Mouse (Mus musculus) midbrain, embryonic 16.5 days (tissue): ENCODE measurements around the gene Usp3. TPM values are rescaled to one million over a fixed set of nuclear protein-coding genes. Genes with fewer than 3 reads are reported as not detected.
A peak's percentile ranks its signal among the peaks of the same experiment; 100 is the strongest.

Experiments used
- ATAC-seq: fragments of 200-750 bp; cut with Nextera tagmentation; 2 replicates; pipeline ENCODE4 v1.8.0; 2017; ENCODE audit warnings: moderate TSS enrichment
- H3K27ac ChIP-seq: fragments of 300-500 bp; sonication (generic); 2 replicates; pipeline ENCODE4 v1.5.1; 2014; ENCODE audit warnings: mild to moderate bottlenecking, low read length, mixed read lengths
- H3K27me3 ChIP-seq: fragments of 300-500 bp; sonication (generic); 2 replicates; pipeline ENCODE4 v1.6.1; 2014; ENCODE audit warnings: low read depth, low read length, mixed read lengths; ENCODE audit not compliant: control insufficient read depth, insufficient read depth
- H3K36me3 ChIP-seq: fragments of 300-500 bp; sonication (generic); 2 replicates; pipeline ENCODE4 v1.6.1; 2014; ENCODE audit warnings: mild to moderate bottlenecking, low read length, moderate library complexity, mixed read lengths; ENCODE audit not compliant: control insufficient read depth, insufficient read depth
- H3K4me1 ChIP-seq: fragments of 300-500 bp; sonication (generic); 2 replicates; pipeline ENCODE4 v1.6.1; 2014; ENCODE audit warnings: mild to moderate bottlenecking, low read length, mixed read lengths; ENCODE audit not compliant: control insufficient read depth, insufficient read depth
- H3K4me2 ChIP-seq: fragments of 300-500 bp; sonication (generic); 2 replicates; pipeline ENCODE4 v1.6.1; 2014; ENCODE audit warnings: mild to moderate bottlenecking, low read length, mixed read lengths
- H3K4me3 ChIP-seq: fragments of 300-500 bp; sonication (generic); 2 replicates; pipeline ENCODE4 v1.5.1; 2014; ENCODE audit warnings: low read depth, mild to moderate bottlenecking, low read length, moderate library complexity, mixed read lengths
- H3K9ac ChIP-seq: fragments of 300-500 bp; sonication (generic); 2 replicates; pipeline ENCODE4 v1.6.1; 2014; ENCODE audit warnings: low read depth, low read length, mixed read lengths
- H3K9me3 ChIP-seq: fragments of 300-500 bp; sonication (generic); replicated peaks from 2 replicates; pipeline ENCODE4 v1.6.1; 2014; ENCODE audit warnings: mild to moderate bottlenecking, low read length, mixed read lengths; ENCODE audit not compliant: control insufficient read depth, poor library complexity, severe bottlenecking
- WGBS: fragments of 180-500 bp; shearing (Covaris S2); extraction: QIAGEN DNeasy Blood & Tissue Kit; methylation state at CpG from one replicate; pipeline ENCODE4 v1.1.7; 2014; 5-methylcytosine and 5-hydroxymethylcytosine counted together
- polyA plus RNA-seq: library from polyadenylated mRNA; unstranded; fragments of >200 nt; fragmentation: Nextera tagmentation; extraction: Ambion mirVana; gene quantifications from 2 replicates; pipeline ENCODE4 v1.2.1, GENCODE M21; 2015

The Usp3 gene
- polyA plus RNA-seq, 1 experiment from 2014 or later: 43.5 TPM

DNA sequence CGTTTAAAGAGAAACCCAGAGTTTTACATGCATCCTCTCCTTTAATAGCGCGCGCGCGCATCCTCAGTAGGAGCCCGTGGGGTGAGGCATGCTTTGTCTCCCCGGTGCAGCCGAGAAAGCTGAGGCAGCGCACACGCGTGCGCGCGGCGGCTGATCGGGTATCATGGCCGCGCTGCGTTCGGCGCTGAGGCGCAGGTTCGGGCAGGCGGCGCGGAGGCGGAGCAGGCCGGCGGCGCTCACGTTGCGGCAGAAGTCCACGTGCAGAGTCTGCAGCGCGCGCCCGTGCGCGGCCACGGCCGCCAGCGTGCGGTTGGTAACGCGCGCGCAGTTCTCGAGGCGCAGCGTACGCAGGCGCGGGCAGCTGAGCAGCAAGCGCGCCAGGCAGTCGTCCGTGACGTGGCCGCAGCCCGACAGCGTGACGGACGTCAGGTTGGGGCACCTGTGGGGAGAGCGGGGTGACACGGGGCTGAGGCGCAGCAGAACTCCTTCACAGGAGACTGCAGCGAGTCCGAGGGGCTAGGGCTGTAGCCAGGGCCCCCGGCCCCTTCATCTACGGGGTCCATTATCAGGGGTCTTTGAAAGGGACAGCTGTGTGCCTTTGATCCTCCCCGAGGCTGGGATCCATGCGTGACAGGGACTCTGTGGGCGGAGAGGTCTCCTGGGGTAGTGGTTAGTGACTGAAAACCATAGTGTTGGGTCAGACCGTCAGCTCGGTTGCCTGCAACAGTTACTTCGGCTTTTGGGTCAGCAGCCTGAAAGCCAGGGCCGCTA, 81.2 kb downstream of the Usp3 start:
- under 1% methylated on average over 78 of the region's 78 CpGs for WGBS
- peak overlapping the region; percentile 92 for H3K27ac ChIP-seq
- H3K4me2 ChIP-seq: peak overlapping the region; percentile 71
- H3K36me3 ChIP-seq: peaks cover 24% of the 10 kb centered on the region
- H3K9me3 ChIP-seq: no peaks in the 10 kb centered on the region
- H3K9ac ChIP-seq: peak overlapping the region; percentile 58
- peaks cover 7% of the 10 kb centered on the region; the same call in 1 of the 2 replicates for H3K4me1 ChIP-seq
- ATAC-seq: peak; percentile 94
- no peaks in the 10 kb centered on the region for H3K27me3 ChIP-seq
- H3K4me3 ChIP-seq: peak overlapping the region; percentile 46

DNA sequence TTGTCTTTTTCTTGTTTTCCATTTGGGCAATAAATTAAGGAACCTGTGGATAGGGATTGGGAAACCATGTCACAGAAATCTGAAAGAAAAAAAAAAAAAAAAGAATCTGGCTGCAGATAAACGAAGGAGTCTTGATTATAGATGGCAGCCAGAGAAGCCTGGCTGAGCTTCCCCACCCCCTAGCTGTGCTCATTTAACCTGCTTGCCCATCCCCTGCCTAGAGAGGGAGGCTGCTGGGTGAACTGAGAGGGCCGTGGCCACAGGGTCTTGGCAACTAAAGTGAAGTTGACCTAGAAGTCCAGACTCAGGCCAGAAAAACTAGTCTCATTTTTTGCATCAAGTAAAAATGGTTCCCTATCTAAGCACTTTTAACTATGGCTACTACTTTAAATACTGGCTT, 82.0 kb downstream of the Usp3 start:
- Histone ChIP-seq H3K4me2 (peak overlapping the region; percentile 71), H3K9me3 (no peaks in the 10 kb centered on the region), H3K4me1 (peaks cover 7% of the 10 kb centered on the region; the same call in 1 of the 2 replicates), H3K4me3 (peak overlapping the region; percentile 46), H3K9ac (peak overlapping the region; percentile 58), H3K36me3 (peaks cover 17% of the 10 kb centered on the region), H3K27ac (peak overlapping the region; percentile 92), H3K27me3 (no peaks in the 10 kb centered on the region)
- ATAC-seq: no peak
- WGBS: 5% methylated on average over 2 of the region's 2 CpGs

DNA sequence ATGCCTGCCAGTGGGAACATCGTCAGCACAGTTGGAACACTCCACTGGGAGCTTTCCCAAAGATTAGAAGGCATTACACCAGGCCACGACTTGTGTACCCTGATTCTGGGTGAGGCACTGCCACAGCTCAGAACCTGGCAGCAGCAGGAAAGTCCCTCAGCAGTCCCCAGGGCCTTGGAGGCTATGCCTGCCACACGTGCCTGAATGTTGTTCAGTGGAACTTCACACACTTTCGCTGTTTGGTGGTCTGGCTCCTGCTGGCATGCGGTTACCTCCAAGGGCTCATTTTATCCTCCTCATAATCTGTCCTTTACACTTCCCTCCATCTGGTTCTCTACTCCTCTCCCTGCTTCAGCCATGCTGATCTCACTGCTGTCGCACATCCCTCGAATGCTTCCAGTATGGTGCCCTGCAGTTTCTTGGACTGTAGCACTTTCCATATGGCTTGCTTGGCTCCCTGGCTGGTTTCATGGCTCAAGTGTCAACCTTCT, 82.5 kb downstream of the Usp3 start:
- H3K4me1 ChIP-seq: peaks cover 7% of the 10 kb centered on the region; the same call in 1 of the 2 replicates
- no peaks in the 10 kb centered on the region for H3K9me3 ChIP-seq
- H3K4me3 ChIP-seq: no peak overlapping the region
- no peak for ATAC-seq
- peak overlapping the region; percentile 71; the same call in 1 of the 2 replicates for H3K4me2 ChIP-seq
- peak overlapping the region; percentile 42; the same call in 1 of the 2 replicates for H3K9ac ChIP-seq
- H3K36me3 ChIP-seq: peaks cover 19% of the 10 kb centered on the region
- peak overlapping the region; percentile 92 for H3K27ac ChIP-seq
- 50% methylated on average over 7 of the region's 7 CpGs for WGBS
- no peaks in the 10 kb centered on the region for H3K27me3 ChIP-seq

DNA sequence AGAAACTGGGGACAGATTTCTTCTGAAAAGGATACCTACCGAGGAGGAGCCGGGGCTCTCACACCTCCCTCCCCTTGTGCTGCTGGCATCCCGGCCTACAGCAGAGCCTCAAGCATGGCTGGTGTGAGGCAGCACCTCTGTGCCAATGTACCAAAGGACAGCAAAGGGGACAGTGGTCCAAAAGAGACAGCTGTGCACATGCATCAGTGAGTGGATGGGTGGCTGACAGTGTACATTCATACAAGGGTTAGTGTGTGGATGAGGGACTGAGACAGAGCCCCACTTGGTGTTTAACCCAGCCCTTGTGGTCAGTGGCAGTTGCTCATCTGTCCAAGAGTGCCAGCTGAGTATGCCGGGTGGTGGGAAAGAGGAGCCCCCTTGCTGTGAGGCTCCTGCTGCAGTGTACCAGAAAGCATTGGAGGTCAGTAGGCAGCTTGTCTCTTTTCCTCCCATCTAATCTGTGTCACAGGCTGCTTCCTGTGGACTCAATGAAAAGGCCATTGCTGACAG, 84.0 kb downstream of the Usp3 start:
- ATAC-seq: no peak
- Histone ChIP-seq H3K27me3 (no peaks in the 10 kb centered on the region), H3K27ac (no peak overlapping the region), H3K4me1 (peaks cover 7% of the 10 kb centered on the region; the same call in 1 of the 2 replicates), H3K4me3 (no peak overlapping the region), H3K4me2 (no peak overlapping the region), H3K9me3 (no peaks in the 10 kb centered on the region), H3K9ac (no peak overlapping the region), H3K36me3 (peaks cover 29% of the 10 kb centered on the region)
- WGBS: 59% methylated on average over 4 of the region's 4 CpGs

DNA sequence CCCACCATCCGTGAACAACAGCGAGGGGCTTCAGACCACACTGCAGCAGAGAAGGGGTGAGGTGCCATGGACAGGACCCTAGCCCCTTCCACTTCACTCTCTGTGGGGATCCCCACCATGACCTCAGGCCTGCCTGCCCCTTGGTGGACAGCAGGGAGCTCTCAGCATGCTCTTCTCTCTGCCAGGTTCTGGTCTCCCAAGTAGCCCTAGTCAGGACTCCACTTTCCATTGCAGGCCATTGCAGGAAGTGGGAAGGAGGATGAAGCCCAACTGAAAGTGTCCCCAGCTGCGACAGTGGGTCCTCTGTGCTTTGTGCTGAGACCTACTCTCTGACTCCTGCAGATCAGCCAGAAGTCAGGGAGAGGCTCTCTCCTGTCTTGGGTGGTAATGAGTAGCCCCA, 85.3 kb downstream of the Usp3 start:
- WGBS: 78% methylated on average over 3 of the region's 3 CpGs

DNA sequence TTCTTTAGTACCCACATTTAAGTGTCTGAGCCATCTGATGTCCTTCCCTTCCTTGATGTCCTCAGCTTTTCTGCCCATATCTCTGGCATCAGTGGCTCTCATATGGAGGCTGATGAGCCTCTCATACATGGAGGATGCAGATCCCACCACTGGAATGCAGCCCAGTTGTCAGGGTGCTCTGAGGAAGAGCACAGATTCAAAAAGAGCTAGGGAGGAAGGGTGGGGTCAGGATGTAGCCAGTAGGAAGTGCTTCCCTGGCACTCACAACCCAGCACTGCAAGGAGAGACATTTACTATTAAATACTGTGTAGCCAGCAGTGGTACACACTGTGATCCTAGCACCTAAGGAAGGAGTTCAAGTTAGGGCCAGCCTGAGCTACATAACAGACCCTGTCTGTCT, 86.5 kb downstream of the Usp3 start:
- Histone ChIP-seq H3K36me3 (peaks cover 36% of the 10 kb centered on the region), H3K9ac (no peak overlapping the region), H3K27ac (no peak overlapping the region), H3K4me1 (peaks cover 7% of the 10 kb centered on the region; the same call in 1 of the 2 replicates), H3K4me3 (no peak overlapping the region), H3K27me3 (no peaks in the 10 kb centered on the region), H3K9me3 (no peaks in the 10 kb centered on the region), H3K4me2 (no peak overlapping the region)
- ATAC-seq: no peak

More for the DNA sequence above, 85.3 kb downstream of the Usp3 start:
- H3K9ac ChIP-seq: no peak overlapping the region
- no peak overlapping the region for H3K4me3 ChIP-seq
- no peaks in the 10 kb centered on the region for H3K9me3 ChIP-seq
- H3K27ac ChIP-seq: no peak overlapping the region
- no peak overlapping the region for H3K4me2 ChIP-seq
- H3K4me1 ChIP-seq: peaks cover 7% of the 10 kb centered on the region; the same call in 1 of the 2 replicates
- no peaks in the 10 kb centered on the region for H3K27me3 ChIP-seq
- no peak for ATAC-seq
- peaks cover 29% of the 10 kb centered on the region for H3K36me3 ChIP-seq

DNA sequence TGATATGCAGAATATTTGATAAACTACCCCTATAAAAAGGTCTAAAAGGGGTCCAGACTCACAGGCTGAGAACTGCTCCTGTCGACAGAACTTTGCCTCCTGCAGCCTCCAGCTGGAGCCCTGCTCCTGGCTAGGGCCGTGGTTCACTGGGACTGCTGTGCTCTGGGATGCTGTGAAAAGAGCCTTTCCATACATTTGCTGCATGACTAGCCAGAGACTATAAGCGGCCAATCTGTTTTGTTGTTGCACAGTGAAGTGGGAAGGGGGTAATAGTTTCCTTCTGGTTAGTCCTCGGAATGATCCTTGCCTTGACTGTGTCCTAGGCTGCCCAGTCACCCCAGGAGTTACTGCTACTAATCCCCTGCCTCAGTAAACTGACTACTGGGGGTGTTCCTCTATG, 86.9 kb downstream of the Usp3 start:
- no peak overlapping the region for H3K27ac ChIP-seq
- no peak overlapping the region for H3K4me3 ChIP-seq
- peaks cover 38% of the 10 kb centered on the region for H3K36me3 ChIP-seq
- H3K27me3 ChIP-seq: no peaks in the 10 kb centered on the region
- 8% methylated on average over 4 of the region's 4 CpGs for WGBS
- no peak overlapping the region for H3K9ac ChIP-seq
- H3K4me2 ChIP-seq: no peak overlapping the region
- ATAC-seq: no peak
- no peaks in the 10 kb centered on the region for H3K9me3 ChIP-seq
- peaks cover 6% of the 10 kb centered on the region; the same call in 1 of the 2 replicates for H3K4me1 ChIP-seq

DNA sequence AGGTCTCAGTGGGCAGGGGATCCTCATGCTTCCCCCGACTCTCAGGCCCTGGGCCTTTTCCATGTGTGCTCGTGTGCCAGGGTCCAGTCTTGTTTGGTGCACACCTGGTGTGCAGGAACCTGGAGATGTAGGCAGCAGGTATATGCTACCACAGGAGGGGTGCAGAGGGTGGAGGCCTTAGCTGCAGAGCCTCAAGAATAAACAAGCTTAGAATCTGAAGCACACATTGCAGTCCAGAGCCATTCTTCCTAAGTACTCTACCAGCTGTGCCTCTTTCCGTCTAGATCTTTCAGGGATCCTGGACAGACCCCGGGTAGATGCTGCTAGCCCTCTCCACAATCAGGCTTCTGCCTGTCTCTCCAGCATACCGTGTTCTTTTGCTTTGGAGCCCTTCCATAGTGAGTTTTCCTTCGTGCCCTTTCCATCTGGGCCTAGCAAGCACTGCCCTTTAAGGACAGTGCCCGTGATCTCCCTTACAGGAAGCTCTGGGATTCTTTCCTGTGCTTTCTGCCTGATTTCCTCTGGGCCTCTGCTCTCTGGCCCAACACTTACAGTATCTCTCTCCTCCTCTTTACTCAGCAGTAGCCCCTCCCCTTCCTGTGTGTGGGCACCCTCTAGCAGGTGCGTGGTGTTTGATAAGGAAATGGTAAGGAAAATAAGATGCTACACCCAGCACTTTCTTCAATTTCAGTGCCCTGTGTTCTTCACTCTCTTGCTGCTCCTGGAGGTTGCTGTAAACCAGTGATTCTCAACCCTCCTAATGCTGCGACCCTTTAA, 87.6 kb downstream of the Usp3 start:
- Histone ChIP-seq H3K9ac (no peak overlapping the region), H3K36me3 (peaks cover 38% of the 10 kb centered on the region), H3K9me3 (no peaks in the 10 kb centered on the region), H3K27me3 (no peaks in the 10 kb centered on the region), H3K4me2 (no peak overlapping the region), H3K4me3 (no peak overlapping the region), H3K4me1 (no peaks in the 10 kb centered on the region; the same call in 1 of the 2 replicates), H3K27ac (no peak overlapping the region)
- ATAC-seq: no peak
- WGBS: 51% methylated on average over 9 of the region's 9 CpGs
